Mouse (Mus musculus) retina, embryonic 14.5 days (tissue): ENCODE measurements around the gene Mmp11.
"Not testable (repeated sequence)": the region's sequence is repeated elsewhere in the genome, so short reads cannot be mapped to it uniquely, and the experiment has no call there.

Experiments
- DNase-seq: peaks from one replicate; pipeline ENCODE4 v3.0.0-alpha.2; 2015; ENCODE audit warnings: low spot score

Mmp11 gene

DNA sequence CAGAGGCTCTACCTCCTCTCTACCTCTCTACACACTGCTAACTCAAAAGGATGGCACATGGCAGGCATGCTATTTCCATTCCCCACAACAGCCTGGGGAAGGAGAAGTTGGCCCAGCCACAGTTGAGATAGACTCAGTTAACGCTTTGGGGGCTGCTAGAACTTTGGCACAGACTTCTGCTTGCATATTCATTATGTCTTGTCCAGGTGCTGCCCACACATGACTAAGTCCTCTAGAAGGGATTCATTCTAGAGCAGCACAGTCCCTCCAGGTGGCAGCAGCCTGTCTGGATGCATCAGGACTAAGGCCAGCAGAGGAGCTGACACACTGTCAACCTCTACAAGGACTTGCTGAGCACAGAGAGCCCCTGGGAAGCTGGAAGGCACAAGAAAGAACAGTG is 40.1 kb downstream of the Mmp11 start:
- DNase-seq: no peak

DNA sequence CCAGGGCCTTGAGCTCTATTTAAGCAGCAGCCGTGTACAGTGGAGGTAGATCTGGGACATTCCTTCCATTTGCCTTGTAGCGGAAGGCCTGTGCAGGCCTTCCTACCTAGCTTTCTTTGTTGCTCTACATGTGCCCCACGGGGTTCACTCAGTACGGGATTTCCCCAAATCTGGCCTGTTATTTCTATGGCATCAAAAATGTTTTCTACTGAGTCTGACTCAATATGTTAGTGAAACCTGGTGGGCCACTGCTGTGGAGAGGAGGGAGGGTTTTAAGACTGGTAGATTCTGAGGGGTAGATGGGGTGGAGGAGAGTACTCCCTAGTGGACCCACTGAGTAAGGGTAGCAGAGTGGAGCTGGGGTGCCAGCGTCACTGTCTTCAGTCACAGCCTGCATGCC is 40.6 kb downstream of the Mmp11 start:
- DNase-seq: no peak

DNA sequence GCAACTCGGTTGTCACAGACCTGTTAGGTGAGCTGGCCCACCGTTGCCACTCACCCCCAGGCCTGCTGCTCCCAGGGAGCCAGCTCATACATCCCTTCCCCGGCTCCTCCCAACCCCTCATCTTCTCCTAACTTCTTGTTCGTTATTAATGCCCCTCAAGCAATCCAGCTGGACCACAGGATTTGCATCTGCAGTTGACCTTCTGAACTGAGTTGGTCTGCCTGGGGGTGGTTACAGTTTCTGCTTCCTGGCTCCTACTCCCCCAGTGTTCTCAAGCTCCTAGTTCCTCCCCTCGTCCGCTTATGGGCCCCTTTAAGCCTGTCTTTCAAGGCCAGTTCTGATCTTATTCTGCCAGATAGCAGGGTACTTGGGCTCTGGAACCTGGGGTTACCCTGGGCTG is 41.7 kb downstream of the Mmp11 start:
- no peak for DNase-seq

DNA sequence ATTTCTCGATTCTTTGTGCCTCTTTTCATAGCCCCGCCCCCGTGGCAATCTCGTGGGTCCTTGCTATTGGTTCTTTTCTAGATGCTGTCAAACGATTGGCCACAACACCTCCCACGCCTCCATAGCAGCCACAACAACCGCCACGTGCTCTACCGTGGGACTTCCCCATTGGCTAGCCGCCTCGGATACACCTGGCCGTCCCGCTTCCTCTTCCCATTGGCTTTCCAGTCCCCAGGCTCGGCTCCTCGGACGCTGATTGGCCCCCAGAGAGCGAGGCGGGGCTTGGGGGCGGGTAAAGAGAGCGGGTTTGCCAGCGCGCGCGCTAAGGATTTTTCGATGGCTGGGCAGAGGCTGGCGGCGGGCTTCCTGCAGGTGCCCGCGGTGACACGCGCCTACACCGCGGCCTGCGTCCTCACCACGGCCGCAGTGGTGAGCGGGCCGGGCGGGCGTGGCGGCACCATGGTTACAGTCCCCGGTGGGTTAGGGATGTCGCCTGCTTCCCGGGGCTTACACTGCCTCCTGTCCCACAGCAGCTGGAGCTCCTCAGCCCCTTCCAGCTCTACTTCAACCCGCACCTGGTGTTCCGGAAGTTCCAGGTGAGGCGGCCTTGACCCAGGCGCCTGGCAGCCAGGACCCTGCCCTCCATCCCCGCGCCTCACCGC is 43.1 kb downstream of the Mmp11 start, which contains the start of gene Derl3:
Gene Derl3 (plus strand): TSS at position 325 of the 662 bp plus-strand sequence.
- peak; percentile 94 for DNase-seq

DNA sequence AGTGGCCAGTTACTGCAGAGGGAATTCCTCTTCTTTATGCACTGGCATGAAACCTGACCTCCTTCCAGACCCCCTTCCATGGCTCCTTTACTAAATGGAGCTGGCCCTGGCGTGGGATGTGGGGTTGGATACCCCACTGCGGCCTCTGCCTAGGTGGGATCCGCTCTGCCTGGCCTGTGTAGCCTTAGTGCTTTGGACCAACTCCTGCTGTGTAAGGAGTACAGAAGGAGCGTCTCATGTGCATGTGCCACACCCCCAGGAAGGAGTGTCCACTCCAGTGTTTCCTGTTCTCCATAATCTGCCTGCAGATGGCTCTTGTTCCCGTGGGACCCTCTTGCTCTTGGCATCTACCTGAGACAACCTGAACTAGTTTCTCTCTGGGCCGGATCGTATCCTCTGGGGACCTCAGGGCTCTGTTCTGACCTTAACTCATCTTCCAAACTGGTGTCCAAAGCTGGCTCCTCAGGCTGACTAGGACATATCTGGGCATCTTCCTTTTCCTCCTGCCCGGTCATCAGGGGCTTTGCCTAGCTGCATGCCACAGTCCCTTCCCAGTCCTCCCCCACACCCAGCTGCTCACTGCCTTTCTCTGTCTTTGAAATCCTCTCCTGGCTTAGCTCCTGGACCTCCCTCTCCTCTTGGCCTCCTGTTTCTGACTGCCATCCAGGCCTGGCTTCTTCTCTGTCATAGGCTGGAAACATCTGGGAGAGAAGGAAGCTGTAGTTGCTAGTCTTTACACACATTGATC is 46.7 kb downstream of the Mmp11 start:
- DNase-seq: no peak

DNA sequence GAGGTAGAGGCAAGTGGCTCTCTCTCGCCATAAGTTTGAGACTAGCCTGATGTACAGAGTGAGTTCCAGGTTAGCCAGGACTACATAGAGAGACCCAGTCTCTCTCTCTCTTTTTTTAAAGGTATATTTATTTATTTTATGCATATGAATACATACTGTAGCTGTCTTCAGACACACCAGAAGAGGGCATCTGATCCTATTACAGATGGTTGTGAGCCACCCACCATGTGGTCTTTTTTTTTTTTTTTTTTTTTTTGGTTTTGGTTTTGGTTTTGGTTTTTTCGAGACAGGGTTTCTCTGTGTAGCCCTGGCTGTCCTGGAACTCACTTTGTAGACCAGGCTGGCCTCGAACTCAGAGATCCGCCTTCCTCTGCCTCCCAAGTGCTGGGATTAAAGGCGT is 48.8 kb downstream of the Mmp11 start:
- DNase-seq: not testable (repeated sequence)

DNA sequence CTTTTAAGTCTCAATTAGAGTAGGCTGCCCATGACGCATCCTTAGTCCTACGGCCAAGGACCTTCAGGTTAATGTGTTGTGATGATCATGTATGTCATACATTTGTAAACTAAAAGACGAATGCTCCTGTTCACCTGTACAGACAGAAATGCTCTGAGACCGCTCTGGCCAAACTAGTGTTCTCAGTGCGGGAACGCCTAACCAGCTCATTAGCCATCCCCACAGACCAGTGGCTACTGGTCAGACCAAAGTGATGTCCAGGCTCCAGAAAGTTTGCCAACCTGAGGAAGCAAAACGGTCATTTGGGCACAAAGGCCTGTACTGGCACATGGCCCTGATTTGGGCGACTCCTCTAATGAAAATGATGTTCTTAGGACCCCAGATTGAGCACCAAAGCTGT is 51.6 kb downstream of the Mmp11 start:
- DNase-seq: no peak

DNA sequence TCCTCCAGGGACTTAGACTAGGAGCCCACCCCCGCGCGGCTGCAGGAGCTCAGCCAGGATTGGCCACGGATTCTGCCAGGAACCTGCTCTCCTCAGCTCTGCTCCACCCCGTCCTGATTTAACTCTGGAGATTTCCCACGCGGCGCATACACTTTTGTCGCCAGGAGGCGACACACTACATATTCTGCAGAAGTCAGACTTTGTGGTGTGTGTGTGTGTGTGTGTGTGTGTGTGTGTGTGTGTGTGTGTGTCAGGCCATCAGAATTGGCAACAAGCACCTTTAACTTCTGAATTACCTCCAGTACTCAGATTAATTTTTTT is 53.1 kb downstream of the Mmp11 start:
- peak; percentile 80 for DNase-seq

DNA sequence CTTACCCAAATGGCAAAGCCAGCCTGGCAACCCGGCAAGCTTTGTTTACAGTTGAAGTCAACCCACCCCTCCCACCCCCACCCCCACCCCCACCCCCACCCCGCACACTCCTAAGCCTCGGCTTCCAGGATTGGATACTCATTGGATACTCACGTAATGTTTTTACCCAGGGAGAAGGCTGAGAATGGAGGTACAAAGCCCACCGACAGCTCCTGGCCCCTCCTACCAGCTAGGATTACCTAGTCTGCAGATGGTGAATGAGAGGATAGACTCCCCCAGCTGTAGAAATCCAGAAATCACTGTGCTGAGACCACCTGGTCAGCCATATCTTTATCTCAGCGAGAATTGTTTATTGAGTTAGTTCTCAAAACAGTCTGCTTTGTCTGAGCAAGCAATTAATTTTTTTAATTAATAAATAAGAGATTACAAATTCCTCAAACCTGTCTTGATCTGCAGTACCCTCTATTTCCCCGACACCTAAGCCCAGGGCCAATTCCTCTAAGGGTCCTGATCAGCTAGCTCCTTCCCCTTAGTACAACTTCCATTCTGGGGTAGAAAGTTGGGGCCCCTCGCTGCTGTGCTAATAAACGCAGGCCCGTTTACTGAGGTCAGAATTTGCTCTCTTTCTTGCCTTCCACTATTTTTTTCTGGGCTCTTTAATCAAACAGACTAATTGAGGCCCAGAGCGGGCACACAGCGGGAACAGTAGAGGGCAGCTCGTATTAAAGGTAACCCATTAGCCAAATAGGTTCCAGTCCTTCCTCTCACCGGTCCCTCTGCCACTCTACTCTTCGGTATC is 53.7 kb downstream of the Mmp11 start:
- DNase-seq: no peak

DNA sequence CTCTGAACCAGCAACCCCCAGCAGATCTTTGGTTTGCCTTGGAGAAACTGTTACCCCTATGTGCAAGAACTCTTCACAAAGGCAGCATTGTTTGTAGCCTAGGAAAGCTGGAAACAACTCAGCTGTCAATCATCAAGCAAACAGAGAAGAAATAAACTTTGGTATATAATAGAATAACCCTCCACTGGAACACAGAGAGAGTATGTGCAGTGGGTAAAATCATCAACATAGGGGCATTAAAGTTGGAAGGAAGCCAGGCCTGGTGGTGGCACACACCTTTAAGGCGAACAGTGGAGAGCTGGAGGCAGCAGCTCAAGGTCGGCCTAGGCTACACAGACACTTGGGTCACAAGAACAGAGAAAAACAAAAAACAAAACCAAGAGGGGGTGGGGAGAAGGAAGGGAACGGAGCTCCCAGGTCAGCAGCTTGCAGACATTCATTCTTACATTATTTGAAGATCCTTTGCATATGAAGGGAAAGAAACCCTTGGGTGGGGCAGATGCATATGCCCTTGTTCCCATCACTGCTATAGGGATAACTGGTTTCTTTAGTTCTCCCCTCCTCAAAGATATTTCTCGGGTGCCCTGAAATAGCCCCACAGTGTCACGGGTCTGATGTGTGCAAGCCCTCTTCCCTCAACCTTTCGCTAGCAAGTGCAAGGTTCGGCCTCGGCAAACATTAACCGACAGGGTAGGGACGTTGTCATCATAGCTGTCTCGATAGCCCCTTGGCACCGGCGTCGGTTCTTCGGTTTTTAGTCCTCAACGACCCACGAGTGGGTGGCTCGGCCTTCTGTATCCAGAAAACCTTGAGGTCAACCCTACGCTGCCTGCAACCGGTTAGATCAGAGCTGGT is 54.5 kb downstream of the Mmp11 start:
- no peak for DNase-seq

DNA sequence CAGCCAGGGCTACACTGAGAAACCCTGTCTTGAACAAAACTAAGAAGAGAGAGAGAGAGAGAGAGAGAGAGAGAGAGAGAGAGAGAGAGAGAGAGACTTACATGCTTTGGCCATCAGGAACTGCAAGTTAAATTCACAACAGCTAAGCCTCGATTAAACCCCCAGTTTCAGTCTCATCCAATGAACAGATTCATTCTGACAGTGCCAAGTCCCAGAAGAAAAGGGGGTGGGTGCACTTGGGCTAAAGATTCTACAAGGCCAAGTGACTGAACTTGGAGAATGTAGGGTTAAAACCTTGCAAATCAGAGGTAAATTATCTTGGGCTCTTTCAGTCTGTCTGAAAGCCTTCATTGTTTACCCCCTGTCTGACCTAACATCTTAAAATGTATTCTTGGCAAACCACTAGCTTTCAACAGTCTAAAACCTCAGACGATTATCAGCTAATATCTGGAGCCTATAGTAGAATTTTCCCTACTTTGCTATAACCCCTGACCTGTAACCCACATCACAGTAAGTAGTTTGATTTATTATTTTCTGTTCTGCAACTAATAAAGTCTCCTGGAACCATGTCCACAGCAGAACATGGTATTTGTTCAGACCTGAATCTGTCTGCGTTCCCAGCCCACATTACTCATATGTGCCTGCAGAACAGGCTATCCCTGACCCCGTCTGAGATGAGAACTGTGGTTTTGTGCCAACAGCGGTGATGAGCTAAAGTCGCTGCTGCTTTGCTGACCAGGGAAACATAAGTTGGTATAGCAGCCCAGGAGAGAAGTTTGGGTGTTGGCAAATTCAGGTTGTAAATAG is 55.3 kb downstream of the Mmp11 start:
- no peak for DNase-seq

DNA sequence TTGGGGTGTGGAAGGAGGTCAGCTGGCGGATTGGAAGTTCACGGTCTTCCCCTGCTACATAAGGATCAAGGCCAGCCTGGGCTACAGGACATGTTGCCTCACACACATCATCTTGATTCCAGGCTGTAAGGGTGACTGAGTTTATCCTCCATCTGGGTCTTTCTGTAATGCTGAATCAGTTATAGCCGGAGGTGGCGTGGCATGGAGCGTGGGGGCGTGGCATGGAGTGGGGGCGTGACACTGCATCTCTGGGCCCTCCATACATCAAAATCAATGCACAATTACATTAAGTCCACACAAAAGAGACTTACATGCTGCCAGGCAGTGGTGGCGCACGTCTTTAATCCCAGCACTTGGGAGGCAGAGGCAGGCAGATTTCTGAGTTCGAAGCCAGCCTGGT is 55.9 kb downstream of the Mmp11 start:
- no peak for DNase-seq

DNA sequence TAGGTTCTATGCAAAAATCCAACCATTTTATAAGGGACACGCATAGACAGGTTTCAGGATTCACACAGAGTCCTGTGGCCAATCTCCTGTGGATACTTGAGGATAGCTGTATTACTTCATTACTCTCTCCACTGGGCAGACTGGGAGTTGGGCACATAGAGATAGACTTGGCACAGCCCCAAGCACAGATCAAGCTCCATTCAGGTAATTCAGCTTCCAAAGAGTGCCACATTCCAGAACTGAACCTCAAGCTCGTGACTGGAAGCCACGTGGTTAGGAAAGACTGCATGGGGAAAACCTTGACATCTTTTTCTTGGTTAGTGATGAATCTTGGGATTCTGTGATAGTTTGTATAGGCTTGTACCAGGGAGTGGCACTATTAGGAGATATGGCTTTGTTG is 57.5 kb downstream of the Mmp11 start:
- no peak for DNase-seq

DNA sequence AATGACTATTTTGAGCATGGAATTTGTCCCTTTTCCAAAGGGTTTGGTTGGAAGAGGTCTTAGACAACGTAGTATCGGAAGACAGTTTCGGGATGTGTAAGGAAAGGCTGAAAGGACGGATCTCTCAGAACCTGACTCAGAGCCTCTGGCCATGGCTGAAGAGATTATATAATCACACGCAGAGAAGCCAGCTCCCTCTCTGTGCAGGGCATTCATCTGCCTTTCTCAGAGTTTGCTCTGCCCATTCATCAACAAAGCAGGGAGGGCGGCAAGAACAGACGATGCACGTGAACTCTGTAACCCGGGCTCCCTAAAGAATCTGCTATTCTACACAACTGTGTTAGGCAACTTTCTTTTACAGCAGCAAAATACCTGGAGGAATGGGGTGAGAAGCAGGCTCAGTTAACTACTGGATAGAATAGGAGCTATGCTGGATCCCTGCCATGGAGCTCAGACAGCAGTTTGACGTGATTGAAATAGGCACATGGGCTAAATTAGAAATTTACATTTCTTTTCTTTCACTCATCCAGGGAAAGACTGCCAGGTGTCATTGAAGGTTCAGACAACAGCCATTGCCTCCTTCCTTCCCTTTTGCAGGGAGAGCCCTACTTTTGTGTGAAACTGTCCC is 62.6 kb downstream of the Mmp11 start:
- DNase-seq: no peak
